In genomic region chr9:22224066-22224465, GRCm38 (mm10) we compare ENCODE assay signal across 30 mouse cellular contexts. TPM values are rescaled to one million over a fixed set of nuclear protein-coding genes. Genes with fewer than 3 reads are reported as not detected.
"Had no signal": no experiment of that assay in that cellular context is flagged by ENCODE, and none has a peak within 500 bp of the region (broad histone marks: within the 10 kb centered on the region; RNA-seq: fewer than 3 reads in every experiment).

No protein-coding gene starts in this region.

- H3K9ac ChIP-seq: forebrain, postnatal 0 days; heart, embryonic 15.5 days; hindbrain, embryonic 13.5 days; limb, embryonic 13.5 days; limb, embryonic 15.5 days had no signal

- H3K4me3 ChIP-seq: hindbrain, embryonic 13.5 days had no signal

- ATAC-seq: forebrain, postnatal 0 days; hindbrain, postnatal 0 days; liver, embryonic 12.5 days had no signal

- H3K9me3 ChIP-seq: heart, embryonic 15.5 days; hindbrain, embryonic 13.5 days; hindbrain, embryonic 15.5 days; limb, embryonic 13.5 days; limb, embryonic 15.5 days; liver, embryonic 12.5 days had no signal

- DNase-seq: forebrain, postnatal 0 days; gastrocnemius, postnatal 14 days; gastrocnemius, postnatal 36 days; heart, adult 18-20 months; heart, postnatal 14 days; heart, postnatal 36 days; kidney, adult 18-20 months; layer of hippocampus, adult 9-11 months; layer of hippocampus, postnatal 36 days; left cerebral cortex, postnatal 4 days had no signal

- H3K27ac ChIP-seq: heart, embryonic 13.5 days; heart, embryonic 15.5 days; hindbrain, embryonic 13.5 days; hindbrain, postnatal 0 days; kidney, postnatal 0 days; limb, embryonic 13.5 days; limb, embryonic 15.5 days had no signal

- H3K27me3 ChIP-seq: heart, embryonic 13.5 days; heart, embryonic 15.5 days; hindbrain, embryonic 15.5 days; limb, embryonic 13.5 days; limb, embryonic 15.5 days had no signal

- H3K4me1 ChIP-seq: limb, embryonic 15.5 days had no signal

- H3K36me3 ChIP-seq: heart, embryonic 15.5 days; hindbrain, embryonic 13.5 days; hindbrain, embryonic 15.5 days; limb, embryonic 13.5 days; limb, embryonic 15.5 days had no signal

RNA-seq across cellular contexts. Expression of gene Zfp599, which starts 35.6 kb away (rescaled TPM):
- total RNA-seq: gastrocnemius, adult 18-20 months; gastrocnemius, adult 8-10 months; gastrocnemius, postnatal 36 days had no signal

RNA-seq across cellular contexts. Expression of gene Zfp872, which starts 36.2 kb away (rescaled TPM):
- total RNA-seq: gastrocnemius, adult 18-20 months; gastrocnemius, adult 8-10 months; gastrocnemius, postnatal 14 days; gastrocnemius, postnatal 36 days; hematopoietic stem cell, adult 5-6 weeks; layer of hippocampus, adult 18-20 months; left cerebral cortex, adult 18-20 months; left cerebral cortex, postnatal 25 days had no signal
- polyA plus RNA-seq: heart, postnatal 0 days; hindbrain, embryonic 11.5 days; large intestine, adult 2 months; limb, embryonic 11.5 days; liver, embryonic 14.5 days had no signal
